Mouse (Mus musculus): Measurements from ENCODE around the gene Cdon. TPM values are rescaled to one million over a fixed set of nuclear protein-coding genes. Genes with fewer than 3 reads are reported as not detected.
A peak's percentile ranks its signal among the peaks of the same experiment; 100 is the strongest.

Cdon gene
- total RNA-seq (2021) = 10 to 100 TPM; 17.7 to 21.7 TPM
- long read RNA-seq, experiment 1, partial matches to known transcripts = 0 of 1 reads
- long read RNA-seq, experiment 1, other reads (novel, unspliced or antisense) = 1 of 1 reads
- long read RNA-seq, experiment 2 = 0 reads

GRCm38 (mm10) chr9:35420805-35421719 is at the start of gene Cdon:
Cdon (plus strand) TSS chr9:35421128.
- intact Hi-C loops (cut with DNase I; ENCODE audit: low total_unique reads) = loop anchor here (10.0 kb wide), 1 partner anchor 136 kb away; no protein-coding TSS in a partner anchor
- DNase-seq = peak; percentile 94

GRCm38 (mm10) chr9:35372324-35373101 is 48.4 kb upstream of the Cdon start:
- intact Hi-C loops (cut with DNase I; ENCODE audit: low total_unique reads) = no loop called here
- DNase-seq = peak; percentile 30

- intact Hi-C loops (cut with DNase I; ENCODE audit: low total_unique reads) = no loop called here
- DNase-seq = no peak
These were observed 43.0 kb upstream of the Cdon start for GRCm38 (mm10) chr9:35377916-35378315.

- DNase-seq = no peak
- intact Hi-C loops (cut with DNase I; ENCODE audit: low total_unique reads) = no loop called here
These were observed 41.9 kb upstream of the Cdon start for GRCm38 (mm10) chr9:35378991-35379390.

- intact Hi-C loops (cut with DNase I; ENCODE audit: low total_unique reads) = no loop called here
- no peak for DNase-seq
These were observed 21.0 kb upstream of the Cdon start for GRCm38 (mm10) chr9:35399896-35400295.

- intact Hi-C loops (cut with DNase I; ENCODE audit: low total_unique reads) = no loop called here
These were observed 20.5 kb upstream of the Cdon start for GRCm38 (mm10) chr9:35400398-35400797.

GRCm38 (mm10) chr9:35400831-35401230 is 20.1 kb upstream of the Cdon start:
- intact Hi-C loops (cut with DNase I; ENCODE audit: low total_unique reads) = no loop called here
- DNase-seq = no peak

More at GRCm38 (mm10) chr9:35400398-35400797, 20.5 kb upstream of the Cdon start:
- DNase-seq = no peak

GRCm38 (mm10) chr9:35402584-35402991 is 18.3 kb upstream of the Cdon start:
- intact Hi-C loops (cut with DNase I; ENCODE audit: low total_unique reads) = no loop called here
- DNase-seq = no peak

- intact Hi-C loops (cut with DNase I; ENCODE audit: low total_unique reads) = no loop called here
- no peak for DNase-seq
These were observed 17.4 kb upstream of the Cdon start for GRCm38 (mm10) chr9:35403490-35403889.

- DNase-seq = no peak
- intact Hi-C loops (cut with DNase I; ENCODE audit: low total_unique reads) = no loop called here
These were observed 15.7 kb upstream of the Cdon start for GRCm38 (mm10) chr9:35405038-35405905.

GRCm38 (mm10) chr9:35411225-35411965 is 9.5 kb upstream of the Cdon start:
- DNase-seq = no peak
- intact Hi-C loops (cut with DNase I; ENCODE audit: low total_unique reads) = no loop called here

GRCm38 (mm10) chr9:35411975-35412374 is 9.0 kb upstream of the Cdon start:
- intact Hi-C loops (cut with DNase I; ENCODE audit: low total_unique reads) = no loop called here
- no peak for DNase-seq

GRCm38 (mm10) chr9:35421730-35422235 is 855 bp downstream of the Cdon start:
- intact Hi-C loops (cut with DNase I; ENCODE audit: low total_unique reads) = loop anchor here (10.0 kb wide), 1 partner anchor 137 kb away; no protein-coding TSS in a partner anchor
- peak; percentile 43 for DNase-seq

GRCm38 (mm10) chr9:35422405-35422941 is 1.5 kb downstream of the Cdon start:
- intact Hi-C loops (cut with DNase I; ENCODE audit: low total_unique reads) = loop anchor here (10.0 kb wide), 1 partner anchor 138 kb away; no protein-coding TSS in a partner anchor
- no peak for DNase-seq

GRCm38 (mm10) chr9:35423265-35423664 is 2.3 kb downstream of the Cdon start:
- no peak for DNase-seq
- intact Hi-C loops (cut with DNase I; ENCODE audit: low total_unique reads) = loop anchor here (10.0 kb wide), 1 partner anchor 138 kb away; no protein-coding TSS in a partner anchor

GRCm38 (mm10) chr9:35424671-35425070 is 3.7 kb downstream of the Cdon start:
- DNase-seq = peak; percentile 16
- intact Hi-C loops (cut with DNase I; ENCODE audit: low total_unique reads) = loop anchor here (10.0 kb wide), 1 partner anchor 140 kb away; no protein-coding TSS in a partner anchor

- intact Hi-C loops (cut with DNase I; ENCODE audit: low total_unique reads) = no loop called here
- no peak for DNase-seq
These were observed 9.5 kb downstream of the Cdon start for GRCm38 (mm10) chr9:35430476-35430875.

- DNase-seq = no peak
- intact Hi-C loops (cut with DNase I; ENCODE audit: low total_unique reads) = no loop called here
These were observed 10.5 kb downstream of the Cdon start for GRCm38 (mm10) chr9:35431396-35431795.
